Mouse (Mus musculus) spleen, adult 12 weeks (tissue): ENCODE data around the gene Mbd3.

ENCODE experiments used
- DNase-seq: peaks from one replicate; pipeline ENCODE4 v3.0.0; 2022; ENCODE audit warnings: low spot score

Mbd3 gene

DNA sequence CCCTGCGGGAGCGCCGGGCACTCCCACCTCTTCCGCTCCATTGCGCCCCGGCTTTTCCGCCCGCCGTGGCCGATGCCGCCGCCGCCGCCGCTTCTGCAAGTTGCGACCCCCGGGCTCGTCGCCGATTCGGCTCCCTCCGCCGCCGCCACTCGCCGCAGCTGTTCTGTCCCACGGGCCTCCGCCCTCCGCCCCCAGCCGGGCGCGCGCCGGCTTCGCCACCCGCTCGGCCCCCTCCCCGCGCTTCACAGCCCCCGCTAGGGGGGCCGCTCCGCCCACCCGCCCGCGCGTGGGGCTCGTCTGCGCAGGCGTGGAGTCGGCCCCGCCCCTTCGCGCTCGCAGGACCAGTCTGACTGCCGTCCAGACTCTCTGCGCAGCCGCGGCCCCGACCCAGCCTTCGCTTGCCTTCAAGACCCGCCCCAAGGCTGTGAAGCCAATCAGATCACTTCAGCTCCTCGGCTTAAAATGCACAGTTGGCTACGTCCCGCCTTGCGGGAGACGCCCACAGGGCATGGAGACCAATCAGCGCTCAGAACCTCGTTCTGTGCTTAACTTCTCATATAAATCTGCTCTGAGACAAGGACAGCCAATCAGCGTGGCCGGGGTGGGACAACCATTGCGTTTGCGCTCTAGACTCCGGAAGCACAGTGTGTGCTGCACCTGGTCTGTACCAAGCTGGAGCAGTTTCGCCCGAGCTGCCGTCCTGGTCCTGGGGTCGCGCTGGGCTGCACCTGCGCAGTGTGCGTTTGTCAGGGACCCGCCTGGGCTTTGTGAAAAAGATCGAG, at the start of gene Mbd3:
TSS of gene Mbd3 (minus strand) at position 360 of the 782 bp plus-strand sequence.
- DNase-seq: peak; percentile 98

- DNase-seq: peak; percentile 70
Observed at GRCm38 (mm10) chr10:80445898-80446601, 46.7 kb upstream of the Mbd3 start.

- DNase-seq: no peak
Observed at GRCm38 (mm10) chr10:80445052-80445451, 45.7 kb upstream of the Mbd3 start.

GRCm38 (mm10) chr10:80444339-80445045, 45.1 kb upstream of the Mbd3 start:
- DNase-seq: no peak

- no peak for DNase-seq
Observed at GRCm38 (mm10) chr10:80443575-80444278, 44.4 kb upstream of the Mbd3 start.

DNA sequence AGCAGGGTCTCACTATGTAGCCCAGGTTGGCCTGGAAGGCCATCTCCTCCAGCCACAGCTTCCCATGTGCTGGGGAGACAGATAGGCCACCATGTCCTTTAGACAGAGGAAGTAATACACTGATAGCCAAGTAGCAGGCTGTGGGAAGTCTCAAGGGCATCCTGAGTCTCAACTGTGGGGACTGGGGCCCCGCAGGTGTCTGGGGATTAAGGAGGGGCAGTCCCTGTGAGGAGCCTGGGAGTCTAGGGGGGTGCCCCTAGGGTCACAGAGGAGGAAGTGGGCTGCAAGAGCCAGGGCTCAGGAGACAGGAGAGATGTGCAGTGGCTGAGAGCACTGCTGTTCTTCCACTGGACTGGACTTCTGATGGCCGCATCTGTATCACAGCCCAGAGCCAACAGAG, 43.6 kb upstream of the Mbd3 start:
- no peak for DNase-seq

DNA sequence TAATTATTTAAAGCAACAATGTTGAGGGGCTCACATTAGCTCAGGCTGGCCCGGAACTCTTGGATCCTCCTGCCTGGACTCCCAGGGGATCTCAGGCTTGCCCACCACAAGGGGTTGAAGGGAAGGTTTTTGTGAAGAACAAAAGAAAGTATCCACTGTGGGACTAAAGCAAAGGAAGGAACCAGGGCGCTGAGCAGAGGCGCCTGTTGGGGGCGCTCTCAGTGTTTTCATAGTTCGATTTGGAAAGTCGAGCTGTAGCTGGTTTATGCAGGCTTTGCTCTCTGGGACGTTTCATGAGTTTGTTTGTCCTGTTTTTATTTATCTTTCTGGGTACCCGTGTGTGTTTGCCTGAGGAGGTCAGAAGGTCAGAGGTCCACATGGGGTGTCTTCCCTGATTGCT, 42.2 kb upstream of the Mbd3 start:
- DNase-seq: no peak

GRCm38 (mm10) chr10:80440031-80440430, 40.7 kb upstream of the Mbd3 start:
- DNase-seq: no peak

DNA sequence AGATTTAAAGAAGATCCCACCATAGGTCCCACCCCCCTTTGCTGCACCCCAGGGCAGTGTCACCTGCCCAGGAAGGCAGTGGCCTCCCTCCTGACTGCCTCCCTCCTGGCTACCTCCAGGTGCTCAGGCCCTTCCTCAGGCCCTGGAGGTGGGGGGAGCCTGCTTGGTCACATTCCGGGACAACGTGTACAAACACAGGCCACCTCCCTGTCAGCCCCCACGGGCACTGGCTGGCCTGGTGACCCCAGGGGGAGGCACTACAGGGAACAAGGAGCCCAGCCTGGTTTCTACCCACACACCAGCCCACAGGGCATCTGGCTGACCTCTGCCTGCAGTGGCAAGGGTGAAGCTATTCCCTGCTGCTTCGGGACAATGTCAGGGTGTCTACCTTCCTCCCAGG, 38.6 kb upstream of the Mbd3 start:
- no peak for DNase-seq

DNA sequence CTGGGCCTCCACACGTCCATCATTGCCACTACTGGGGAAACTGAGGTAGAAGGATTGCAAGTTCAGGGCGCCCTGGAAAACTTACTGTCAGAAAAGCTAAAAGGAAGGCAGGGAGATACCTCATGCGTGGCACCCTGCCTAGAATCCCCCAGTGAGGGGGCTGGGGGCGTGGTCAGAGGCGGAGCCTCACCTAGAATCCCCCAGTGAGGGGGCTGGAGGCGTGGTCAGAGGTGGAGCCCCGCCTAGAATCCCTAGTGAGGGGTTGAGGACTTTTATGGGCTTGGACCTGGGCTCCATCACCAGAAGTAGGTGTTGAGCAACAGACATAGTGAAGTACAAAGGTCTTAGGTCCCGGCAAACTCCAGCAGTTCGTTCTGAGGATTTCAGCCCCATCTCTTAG, 36.9 kb upstream of the Mbd3 start:
- no peak for DNase-seq

- DNase-seq: no peak
Observed at GRCm38 (mm10) chr10:80435764-80436163, 36.4 kb upstream of the Mbd3 start.

DNA sequence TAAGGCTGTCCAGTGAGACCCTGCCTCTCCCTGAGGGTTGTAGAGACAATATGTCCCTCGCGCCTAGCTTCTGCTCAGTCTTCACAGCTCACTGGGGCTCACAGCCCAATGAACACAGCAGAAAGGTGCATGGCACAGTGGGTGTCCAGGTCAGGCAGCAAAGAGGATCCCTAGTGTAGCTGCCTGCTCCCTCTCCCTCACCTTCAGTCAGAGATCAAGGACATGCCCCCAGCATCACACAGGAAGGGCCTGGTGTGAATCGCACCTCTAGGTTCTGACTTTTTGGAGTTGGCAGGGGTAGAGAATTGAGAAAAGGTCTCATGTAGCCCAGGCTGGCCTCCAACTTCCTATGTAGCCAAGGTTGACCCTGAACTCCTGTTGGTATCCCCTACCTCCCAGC, 35.5 kb upstream of the Mbd3 start:
- no peak for DNase-seq

- DNase-seq: no peak
Observed at GRCm38 (mm10) chr10:80434233-80434592, 34.9 kb upstream of the Mbd3 start.

DNA sequence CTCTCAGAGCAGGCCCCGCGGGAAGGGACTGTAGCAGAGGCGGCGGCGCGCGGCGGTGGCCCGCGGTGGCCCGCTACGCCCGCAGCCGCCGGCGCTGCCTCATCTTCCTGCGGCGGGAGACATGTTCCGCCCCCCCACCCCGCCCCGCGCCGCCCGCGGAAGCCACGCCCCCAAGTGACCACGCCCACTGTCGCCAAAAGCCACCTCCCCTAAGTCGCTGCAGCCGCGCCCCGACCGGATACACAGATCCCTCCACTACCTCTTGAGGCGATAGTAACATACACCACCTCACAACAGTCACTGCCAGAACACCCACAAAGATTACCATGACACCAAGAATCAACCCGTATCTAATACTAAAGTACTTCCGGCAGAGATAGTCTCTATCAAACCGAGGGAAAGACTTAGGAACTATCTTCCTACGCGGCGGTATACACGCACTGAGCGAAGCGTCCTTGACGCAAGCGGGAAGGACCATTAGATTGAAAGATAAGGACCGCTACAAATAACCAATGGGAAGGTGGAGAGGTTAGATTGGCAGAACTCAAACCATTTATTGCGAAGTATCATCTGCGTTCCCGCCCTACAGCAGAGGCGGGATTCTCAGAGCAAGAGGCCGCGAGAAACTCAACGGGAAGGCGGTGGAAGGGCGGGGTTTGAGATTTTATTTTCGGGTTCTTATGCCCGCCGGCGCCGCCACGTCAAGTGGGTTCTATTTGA, 34.3 kb upstream of the Mbd3 start, which contains the start of gene Tcf3:
TSS of gene Tcf3 (minus strand) at position 135 of the 720 bp plus-strand sequence.
- DNase-seq: peak; percentile 93

DNA sequence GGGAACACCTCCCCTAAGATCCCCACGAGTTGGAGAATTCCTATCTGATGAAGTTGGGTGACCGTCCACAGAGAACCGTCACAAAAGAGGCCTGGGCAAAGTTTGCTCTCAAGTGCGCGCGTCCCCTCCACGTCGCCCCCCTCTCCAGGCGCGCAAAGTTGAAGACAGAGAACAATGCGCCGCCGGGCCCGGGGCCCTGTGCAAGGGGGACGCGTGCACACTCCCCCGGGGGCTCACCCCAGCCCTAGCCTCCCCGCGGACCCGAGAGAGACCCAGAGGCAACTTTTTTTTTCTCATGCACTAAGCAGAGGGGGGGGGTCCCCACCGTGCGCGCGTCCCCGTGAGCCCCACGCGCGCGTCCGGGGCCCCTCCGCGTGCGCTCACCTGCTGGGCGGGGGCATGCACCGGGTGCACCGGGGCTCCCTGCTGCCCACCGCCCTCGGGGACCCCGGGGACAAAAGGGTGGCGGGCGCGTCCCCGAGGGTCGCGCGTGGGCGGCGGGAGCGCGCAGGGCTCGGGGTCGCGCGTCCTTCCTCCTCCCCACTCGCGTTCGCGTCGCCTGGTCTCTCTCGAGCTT, 33.7 kb upstream of the Mbd3 start:
- no peak for DNase-seq

GRCm38 (mm10) chr10:80432387-80432785, 33.0 kb upstream of the Mbd3 start:
- DNase-seq: no peak

GRCm38 (mm10) chr10:80431570-80432386, 32.4 kb upstream of the Mbd3 start:
- DNase-seq: no peak

GRCm38 (mm10) chr10:80430375-80430980, 31.1 kb upstream of the Mbd3 start:
- DNase-seq: no peak

GRCm38 (mm10) chr10:80429800-80430199, 30.4 kb upstream of the Mbd3 start:
- no peak for DNase-seq

DNA sequence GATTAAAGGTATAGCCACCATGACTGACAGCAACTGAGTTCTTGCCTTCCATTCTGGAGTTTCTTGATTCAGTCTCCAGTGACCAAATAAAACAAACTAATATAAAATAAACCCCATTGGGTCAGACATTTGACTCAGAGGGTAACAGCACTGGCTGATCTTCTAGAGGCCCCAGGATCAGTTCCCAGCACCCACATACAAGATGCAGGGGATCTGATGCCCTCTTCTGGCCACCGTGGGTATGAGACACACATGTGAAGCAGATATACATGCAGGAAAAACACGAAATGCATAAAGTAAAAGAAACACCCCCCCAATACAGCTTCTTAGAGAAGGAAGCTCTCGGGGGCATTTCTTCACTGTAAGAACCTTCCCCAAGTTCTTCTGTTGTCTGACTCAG, 25.7 kb upstream of the Mbd3 start:
- DNase-seq: no peak
